Mouse (Mus musculus) bone marrow macrophage, adult 2 months (primary cell): Measurements from ENCODE around the gene Cryba4.

ENCODE experiments used
- CTCF ChIP-seq: IDR thresholded peaks from 2 replicates; pipeline ENCODE4 v1.5.1; 2012; ENCODE audit warnings: low read depth, mild to moderate bottlenecking, low read length, moderate library complexity
- POLR2A ChIP-seq: IDR thresholded peaks from 2 replicates; pipeline ENCODE4 v1.6.1; 2012; ENCODE audit warnings: mild to moderate bottlenecking, low read depth, low read length, borderline replicate concordance

- TF ChIP-seq POLR2A (no peak), CTCF (no peak)
These were observed 29.4 kb upstream of the Cryba4 start for GRCm38 (mm10) chr5:112281676-112282075.
